Comparison of ENCODE assay signal across 9 mouse cellular contexts in genomic region chr16:20032328-20033081, GRCm38 (mm10). TPM values are rescaled to one million over a fixed set of nuclear protein-coding genes. Genes with fewer than 3 reads are reported as not detected.
DNase-seq lines count a peak whose midpoint lies in the region; ATAC-seq and TF ChIP-seq lines count a peak whose summit lies in the region.
"Had no signal": no experiment of that assay in that cellular context is flagged by ENCODE, and none has a peak within 500 bp of the region (broad histone marks: within the 10 kb centered on the region; RNA-seq: fewer than 3 reads in every experiment).

No protein-coding gene starts in this region.

- DNase-seq in embryonic facial prominence, embryonic 14.5 days (ENCODE audit: low spot score) = peak; percentile 10
- DNase-seq in embryonic facial prominence, embryonic 10.5 days (ENCODE audit: low spot score) = no peak
- peak; percentile 51 for DNase-seq in adrenal gland, adult 2 months
- DNase-seq in gastrocnemius, postnatal 36 days = peak; percentile 85
- DNase-seq in kidney, postnatal 4 days = peak; percentile 52 to 61
- no peak for DNase-seq in stomach, postnatal 0 days (ENCODE audit: low spot score)
- no peak for DNase-seq in cerebellum, adult 18-20 months
- DNase-seq in frontal cortex, postnatal 25 days (ENCODE audit: low spot score in 2 of 2) = no peak

- H3K4me2 ChIP-seq in embryonic facial prominence, embryonic 14.5 days (ENCODE audit: low read depth, low read length) = no peak overlapping the region
- H3K4me2 ChIP-seq in stomach, postnatal 0 days (replicated peaks; ENCODE audit: low read depth) = no peak overlapping the region

- H3K27me3 ChIP-seq in embryonic facial prominence, embryonic 14.5 days (replicated peaks; ENCODE audit: control insufficient read depth, insufficient read depth, low read length) = no peaks in the 10 kb centered on the region
- H3K27me3 ChIP-seq in embryonic facial prominence, embryonic 10.5 days (replicated peaks; ENCODE audit: low read depth, poor library complexity, severe bottlenecking) = no peaks in the 10 kb centered on the region
- no peaks in the 10 kb centered on the region for H3K27me3 ChIP-seq in stomach, postnatal 0 days (ENCODE audit: control insufficient read depth, insufficient read depth, low read length)
- H3K27me3 ChIP-seq: megakaryocyte, embryonic 14.5 days had no signal

- no peak for ATAC-seq in embryonic facial prominence, embryonic 14.5 days (ENCODE audit: low read depth)
- ATAC-seq in stomach, postnatal 0 days (ENCODE audit: low FRiP score, low TSS enrichment) = no peak

- H3K9ac ChIP-seq in embryonic facial prominence, embryonic 14.5 days (ENCODE audit: low read depth, low read length) = no peak overlapping the region
- H3K9ac ChIP-seq in stomach, postnatal 0 days (ENCODE audit: low read length) = no peak overlapping the region

- intact Hi-C loops in gastrocnemius, postnatal 36 days (cut with DNase I) = loop anchor here (5.0 kb wide), 1 partner anchor 55 kb away; no protein-coding TSS in a partner anchor

- TF ChIP-seq EP300 in stomach, postnatal 0 days (optimal IDR thresholded peaks at IDR 0.05) = no peak

- 65% methylated on average over 4 of the region's 4 CpGs for WGBS in embryonic facial prominence, embryonic 14.5 days
- 69% methylated on average over 4 of the region's 4 CpGs for WGBS in embryonic facial prominence, embryonic 10.5 days
- WGBS in stomach, postnatal 0 days = 68% methylated on average over 4 of the region's 4 CpGs

- H3K9me3 ChIP-seq in embryonic facial prominence, embryonic 14.5 days (ENCODE audit: control insufficient read depth, low read length) = no peaks in the 10 kb centered on the region
- 0 out of 2 replicates have a peak, but pooled peaks cover 2% of the 10 kb centered on the region for H3K9me3 ChIP-seq in embryonic facial prominence, embryonic 10.5 days
- H3K9me3 ChIP-seq in stomach, postnatal 0 days (ENCODE audit: control insufficient read depth, low read length) = no peaks in the 10 kb centered on the region

- H3K36me3 ChIP-seq in embryonic facial prominence, embryonic 14.5 days (ENCODE audit: control insufficient read depth, insufficient read depth, low read length) = no peaks in the 10 kb centered on the region
- H3K36me3 ChIP-seq in embryonic facial prominence, embryonic 10.5 days (replicated peaks) = no peaks in the 10 kb centered on the region
- H3K36me3 ChIP-seq in stomach, postnatal 0 days (ENCODE audit: control insufficient read depth, insufficient read depth, low read length) = no peaks in the 10 kb centered on the region

- H3K4me1 ChIP-seq in embryonic facial prominence, embryonic 14.5 days (ENCODE audit: control insufficient read depth, insufficient read depth, low read length) = no peaks in the 10 kb centered on the region
- no peaks in the 10 kb centered on the region; the same call in 1 of the 2 replicates for H3K4me1 ChIP-seq in embryonic facial prominence, embryonic 10.5 days
- no peaks in the 10 kb centered on the region for H3K4me1 ChIP-seq in stomach, postnatal 0 days (replicated peaks; ENCODE audit: control insufficient read depth, insufficient read depth)

- TF ChIP-seq CTCF in stomach, postnatal 0 days (IDR thresholded peaks at IDR 0.05; ENCODE audit: low read depth) = no peak

- no peak overlapping the region for H3K27ac ChIP-seq in embryonic facial prominence, embryonic 14.5 days (replicated peaks; ENCODE audit: low read depth, low read length)
- no peak overlapping the region for H3K27ac ChIP-seq in embryonic facial prominence, embryonic 10.5 days (replicated peaks)
- no peak overlapping the region for H3K27ac ChIP-seq in stomach, postnatal 0 days (replicated peaks)

- no peak overlapping the region for H3K4me3 ChIP-seq in embryonic facial prominence, embryonic 14.5 days (ENCODE audit: low read depth, low read length)
- H3K4me3 ChIP-seq in embryonic facial prominence, embryonic 10.5 days = no peak overlapping the region
- H3K4me3 ChIP-seq in stomach, postnatal 0 days (ENCODE audit: low read depth, low read length) = no peak overlapping the region
- H3K4me3 ChIP-seq: megakaryocyte, embryonic 14.5 days had no signal

RNA-seq across cellular contexts. Expression of gene Klhl6, which starts 49.7 kb away (rescaled TPM):
- polyA plus RNA-seq in embryonic facial prominence, embryonic 14.5 days (2014; fragmentation: Nextera tagmentation; extraction: Ambion mirVana) = 7.4 and 9.3 TPM in 2 replicates
- 8.7 and 9.7 TPM in 2 replicates for polyA plus RNA-seq in embryonic facial prominence, embryonic 10.5 days (2016; fragmentation: Nextera tagmentation; extraction: Ambion mirVana)
- total RNA-seq in adrenal gland, adult 2 months (2021) = 1 to 10 TPM; 3.7 to 6.3 TPM
- polyA plus RNA-seq in adrenal gland, adult 2 months (2012; rRNA removed) = 1.5 TPM in 2 replicates
- total RNA-seq in gastrocnemius, postnatal 36 days (2021) = 1 to 10 TPM; 1.1 to 1.3 TPM
- polyA plus RNA-seq in stomach, postnatal 0 days (2015; fragmentation: Nextera tagmentation; extraction: Ambion mirVana) = 2.4 and 2.7 TPM in 2 replicates

Comparison
In these comparisons a context has a peak if more than half of its experiments do, and no peak if none do; other contexts are left out.
1. DNase-seq: peak in embryonic facial prominence, embryonic 14.5 days (single experiment), adrenal gland, adult 2 months (single experiment), gastrocnemius, postnatal 36 days (2 of 2) and kidney, postnatal 4 days (2 of 2); none in embryonic facial prominence, embryonic 10.5 days (single experiment), stomach, postnatal 0 days (single experiment), cerebellum, adult 18-20 months (0 of 2) and frontal cortex, postnatal 25 days (0 of 2).